Mouse (Mus musculus): ENCODE measurements around the gene Pak7.
"Not testable (repeated sequence)": the region's sequence is repeated elsewhere in the genome, so short reads cannot be mapped to it uniquely, and the experiment has no call there.

Gene Pak7

DNA sequence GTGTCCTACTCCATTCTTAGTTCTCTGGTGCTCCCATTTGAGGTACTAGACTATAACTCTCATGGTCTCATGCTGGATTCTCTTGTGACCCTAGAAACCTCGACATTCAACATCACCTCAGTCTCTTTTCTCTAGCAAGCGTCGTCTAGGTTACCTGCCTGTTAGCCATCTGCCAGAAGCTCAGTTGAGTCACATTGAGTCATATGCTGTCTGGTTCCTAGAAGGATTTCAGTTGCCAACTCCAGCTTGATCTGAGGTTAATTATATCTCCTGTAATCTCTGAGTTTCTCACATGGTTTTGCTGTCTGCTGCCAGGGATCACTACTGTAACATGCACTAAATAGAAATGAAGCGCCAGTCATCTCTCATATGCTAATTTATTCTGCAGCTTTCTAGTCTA lies 145.8 kb downstream of the Pak7 start:
- in situ Hi-C loops (cut with MboI; ENCODE audit: low pct_unique_long_range_greater_than_20kb in 1 of 2, low sequenced_read_pairs in 2 of 2, unreplicated experiment in 1 of 2), result not testable (repeated sequence)

GRCm38 (mm10) chr2:136231228-136231627 lies 156.5 kb downstream of the Pak7 start:
- in situ Hi-C loops (cut with MboI; ENCODE audit: low pct_unique_long_range_greater_than_20kb in 1 of 2, low sequenced_read_pairs in 2 of 2, unreplicated experiment in 1 of 2), result no loop called here

- in situ Hi-C loops (cut with MboI; ENCODE audit: low pct_unique_long_range_greater_than_20kb in 1 of 2, low sequenced_read_pairs in 2 of 2, unreplicated experiment in 1 of 2), result no loop called here
Measured at GRCm38 (mm10) chr2:136204034-136204433, 183.7 kb downstream of the Pak7 start.

- in situ Hi-C loops (cut with MboI; ENCODE audit: low pct_unique_long_range_greater_than_20kb in 1 of 2, low sequenced_read_pairs in 2 of 2, unreplicated experiment in 1 of 2), result no loop called here
Measured at GRCm38 (mm10) chr2:136175030-136175429, 212.7 kb downstream of the Pak7 start.

DNA sequence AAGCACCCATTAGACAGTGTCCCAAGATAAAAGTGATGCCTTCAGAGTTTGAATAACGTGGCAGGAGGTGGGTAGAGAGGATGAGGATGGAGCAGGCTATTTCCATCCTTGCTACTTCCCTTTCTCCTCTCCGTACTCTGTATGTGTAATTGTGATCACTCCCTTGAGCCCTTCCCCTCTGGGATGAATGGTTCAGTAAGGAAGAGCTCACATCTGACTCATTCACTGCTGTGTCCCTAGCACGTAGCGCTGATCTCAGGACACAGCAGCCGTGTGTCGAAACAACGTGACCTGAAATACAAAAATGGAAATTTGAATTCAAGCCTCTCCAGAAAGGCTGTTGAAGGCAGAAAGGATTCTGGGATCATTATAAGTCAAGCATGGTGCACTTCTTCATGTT lies 237.0 kb downstream of the Pak7 start:
- in situ Hi-C loops (cut with MboI; ENCODE audit: low pct_unique_long_range_greater_than_20kb in 1 of 2, low sequenced_read_pairs in 2 of 2, unreplicated experiment in 1 of 2), result loop anchor here (25.0 kb wide), 2 partner anchors 287 to 312 kb away; no protein-coding TSS in a partner anchor

DNA sequence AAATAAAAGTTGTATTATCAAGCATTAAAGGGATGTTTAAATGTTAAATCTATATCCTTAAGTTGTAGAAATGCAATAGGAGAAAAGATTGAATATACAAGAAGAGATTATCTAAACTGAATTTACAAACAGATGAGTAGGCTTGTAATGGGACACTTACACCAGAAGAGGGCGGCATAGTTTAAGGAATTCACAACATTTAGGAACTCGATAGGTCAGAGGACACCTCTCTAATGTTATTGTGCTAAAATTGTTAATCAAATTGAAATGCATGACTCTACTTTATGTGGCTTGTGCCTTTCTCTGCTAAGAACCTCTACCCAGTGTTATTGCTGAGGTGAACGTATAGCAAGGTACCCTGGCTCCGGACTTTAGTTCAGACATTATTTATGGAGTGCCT lies 238.2 kb downstream of the Pak7 start:
- in situ Hi-C loops (cut with MboI; ENCODE audit: low pct_unique_long_range_greater_than_20kb in 1 of 2, low sequenced_read_pairs in 2 of 2, unreplicated experiment in 1 of 2), result loop anchor here (25.0 kb wide), 2 partner anchors 413 to 762 kb away; no protein-coding TSS in a partner anchor

GRCm38 (mm10) chr2:136148999-136149398 lies 238.8 kb downstream of the Pak7 start:
- in situ Hi-C loops (cut with MboI; ENCODE audit: low pct_unique_long_range_greater_than_20kb in 1 of 2, low sequenced_read_pairs in 2 of 2, unreplicated experiment in 1 of 2), result loop anchor here (25.0 kb wide), 2 partner anchors 413 to 762 kb away; no protein-coding TSS in a partner anchor

DNA sequence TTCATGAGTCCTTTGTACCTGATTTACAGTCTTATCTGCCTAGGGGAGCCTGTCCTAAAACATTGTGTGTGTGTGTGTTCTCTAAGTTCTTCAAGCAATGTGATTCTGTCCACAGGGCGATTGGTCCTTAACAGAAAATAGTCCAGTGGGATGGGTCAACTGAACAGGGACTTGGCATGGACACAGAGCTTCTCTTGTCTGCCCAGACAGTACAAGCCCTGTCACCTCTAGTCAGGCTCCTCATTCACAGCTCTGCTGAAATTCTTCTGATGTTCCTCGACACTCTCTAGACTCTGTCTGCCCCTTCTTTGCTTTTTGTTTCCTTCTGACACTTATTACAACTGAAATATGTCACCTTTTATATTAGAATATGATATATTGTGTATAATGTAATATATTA lies 247.0 kb downstream of the Pak7 start:
- in situ Hi-C loops (cut with MboI; ENCODE audit: low pct_unique_long_range_greater_than_20kb in 1 of 2, low sequenced_read_pairs in 2 of 2, unreplicated experiment in 1 of 2), result loop anchor here (25.0 kb wide), 2 partner anchors 421 to 754 kb away; no protein-coding TSS in a partner anchor

DNA sequence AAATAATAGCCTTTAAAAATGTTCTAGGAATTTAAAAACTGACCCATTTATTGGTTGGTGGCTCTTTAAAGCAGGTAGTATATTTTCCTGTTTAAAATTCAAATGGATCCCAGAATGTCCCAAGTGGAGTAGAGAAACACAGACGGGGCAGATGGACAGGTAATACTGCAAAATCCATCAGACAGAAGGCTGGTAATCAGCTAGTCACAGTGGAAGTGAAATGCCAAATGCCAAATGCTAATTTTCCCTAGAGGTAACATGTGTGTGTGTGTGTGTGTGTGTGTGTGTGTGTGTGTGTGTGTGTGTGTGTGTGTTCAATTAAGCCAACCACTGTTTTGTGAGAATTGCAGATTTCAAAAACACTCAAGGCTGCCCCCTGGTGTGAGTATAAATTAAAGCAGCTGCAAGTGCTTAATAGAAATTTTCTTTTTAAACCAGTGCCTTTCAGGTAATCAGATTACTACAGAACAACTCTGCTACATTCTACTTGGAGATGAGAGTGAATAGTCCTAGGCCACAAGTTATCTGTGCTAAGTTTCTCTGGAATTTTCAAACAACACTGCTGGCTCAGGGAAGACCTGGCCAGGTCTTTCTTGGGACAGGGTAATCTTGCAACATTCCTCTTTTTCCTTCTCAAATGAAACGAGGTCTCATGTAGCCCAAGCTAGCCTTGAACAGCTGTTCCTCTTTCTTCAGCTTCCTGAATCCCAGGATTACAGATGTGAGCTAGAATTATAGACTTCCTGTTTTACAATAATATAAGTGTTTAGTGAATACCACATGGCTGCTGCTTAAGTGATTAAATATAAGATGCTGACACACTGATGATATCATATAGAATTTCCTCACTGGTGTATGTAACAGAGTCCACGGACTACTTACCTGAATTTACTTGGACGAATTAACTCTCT lies 248.4 kb downstream of the Pak7 start:
- in situ Hi-C loops (cut with MboI; ENCODE audit: low pct_unique_long_range_greater_than_20kb in 1 of 2, low sequenced_read_pairs in 2 of 2, unreplicated experiment in 1 of 2), result loop anchor here (25.0 kb wide), 2 partner anchors 423 to 752 kb away; no protein-coding TSS in a partner anchor

GRCm38 (mm10) chr2:136138451-136138850 lies 249.3 kb downstream of the Pak7 start:
- in situ Hi-C loops (cut with MboI; ENCODE audit: low pct_unique_long_range_greater_than_20kb in 1 of 2, low sequenced_read_pairs in 2 of 2, unreplicated experiment in 1 of 2), result loop anchor here (25.0 kb wide), 2 partner anchors 424 to 751 kb away; no protein-coding TSS in a partner anchor

- in situ Hi-C loops (cut with MboI; ENCODE audit: low pct_unique_long_range_greater_than_20kb in 1 of 2, low sequenced_read_pairs in 2 of 2, unreplicated experiment in 1 of 2), result no loop called here
Measured at GRCm38 (mm10) chr2:136121867-136122266, 265.9 kb downstream of the Pak7 start.

GRCm38 (mm10) chr2:136118006-136118405 lies 269.8 kb downstream of the Pak7 start:
- in situ Hi-C loops (cut with MboI; ENCODE audit: low pct_unique_long_range_greater_than_20kb in 1 of 2, low sequenced_read_pairs in 2 of 2, unreplicated experiment in 1 of 2), result no loop called here

- in situ Hi-C loops (cut with MboI; ENCODE audit: low pct_unique_long_range_greater_than_20kb in 1 of 2, low sequenced_read_pairs in 2 of 2, unreplicated experiment in 1 of 2), result no loop called here
Measured at GRCm38 (mm10) chr2:136113374-136113773, 274.4 kb downstream of the Pak7 start.

DNA sequence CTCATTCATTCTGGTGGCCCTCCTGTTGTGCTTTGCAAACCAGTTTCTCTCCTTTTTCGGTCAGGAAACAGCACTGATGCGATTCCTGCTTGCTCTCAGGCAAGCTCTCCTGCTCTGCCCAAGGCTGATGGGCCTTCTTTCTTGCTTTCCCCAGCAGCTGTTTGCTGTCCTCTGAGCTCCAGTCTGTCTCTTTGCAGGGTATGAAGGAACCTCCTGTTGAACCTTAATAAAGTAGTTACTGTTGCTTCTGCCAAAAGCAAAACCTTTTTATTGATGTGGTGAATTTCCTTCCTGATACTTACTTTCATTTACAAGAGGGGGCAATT lies 278.8 kb downstream of the Pak7 start:
- in situ Hi-C loops (cut with MboI; ENCODE audit: low pct_unique_long_range_greater_than_20kb in 1 of 2, low sequenced_read_pairs in 2 of 2, unreplicated experiment in 1 of 2), result no loop called here

- in situ Hi-C loops (cut with MboI; ENCODE audit: low pct_unique_long_range_greater_than_20kb in 1 of 2, low sequenced_read_pairs in 2 of 2, unreplicated experiment in 1 of 2), result no loop called here
Measured at GRCm38 (mm10) chr2:136108124-136109037, 279.4 kb downstream of the Pak7 start.

DNA sequence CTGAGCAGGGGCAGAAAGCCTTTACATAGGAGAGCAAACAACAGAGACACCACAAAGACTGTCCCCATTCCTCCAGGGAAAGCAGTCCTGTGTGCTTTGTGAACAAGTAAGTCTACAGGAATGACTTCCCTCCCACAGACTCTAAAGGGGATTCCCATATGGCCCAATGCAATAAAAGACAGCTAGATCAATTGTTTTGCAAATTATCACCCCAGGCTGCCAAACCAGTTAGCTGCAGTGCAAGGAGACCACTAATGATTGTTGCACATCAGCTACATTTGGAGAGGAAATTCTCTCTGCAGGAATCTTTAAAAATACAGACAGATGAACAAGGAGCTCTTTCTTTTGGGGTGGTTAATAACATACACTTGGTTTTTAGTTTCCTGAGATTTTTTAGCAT lies 280.2 kb downstream of the Pak7 start:
- in situ Hi-C loops (cut with MboI; ENCODE audit: low pct_unique_long_range_greater_than_20kb in 1 of 2, low sequenced_read_pairs in 2 of 2, unreplicated experiment in 1 of 2), result no loop called here

DNA sequence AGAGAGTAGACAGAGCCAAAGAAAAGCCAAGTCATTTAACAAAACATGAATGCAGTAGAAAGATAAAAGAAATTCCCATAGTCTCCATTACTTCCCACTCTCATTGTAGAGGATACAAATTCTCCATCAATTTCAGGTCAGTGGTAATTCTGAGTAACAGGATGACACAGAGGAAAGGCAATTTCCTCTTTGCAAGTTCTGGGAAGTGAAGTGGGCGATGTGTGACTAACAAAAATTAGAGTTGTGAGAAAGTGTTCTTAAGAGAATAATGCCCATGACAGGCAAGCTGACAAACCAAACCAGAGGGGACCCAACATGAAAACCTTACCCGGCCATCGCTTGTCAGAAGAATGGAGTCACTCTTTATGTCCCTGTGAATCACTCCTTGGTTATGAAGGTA lies 290.6 kb downstream of the Pak7 start:
- in situ Hi-C loops (cut with MboI; ENCODE audit: low pct_unique_long_range_greater_than_20kb in 1 of 2, low sequenced_read_pairs in 2 of 2, unreplicated experiment in 1 of 2), result no loop called here

DNA sequence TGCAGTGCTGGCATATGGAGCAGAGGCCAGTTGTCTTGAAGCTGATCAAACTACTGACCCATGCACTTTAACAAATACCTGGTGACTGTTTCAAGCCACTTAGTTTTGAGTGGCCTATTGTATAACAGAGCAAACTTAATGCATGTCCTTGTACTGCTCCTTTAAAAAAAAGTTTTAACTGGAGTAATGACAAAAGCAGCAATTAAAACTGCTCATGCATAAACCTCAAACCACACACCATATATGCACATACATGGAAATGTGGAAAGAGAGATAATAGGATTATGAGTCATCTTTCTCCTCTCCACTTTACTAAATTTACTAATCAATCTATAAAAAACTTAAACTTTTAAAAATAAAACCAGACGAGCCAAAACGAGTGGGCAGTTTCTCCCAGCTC lies 291.8 kb downstream of the Pak7 start:
- in situ Hi-C loops (cut with MboI; ENCODE audit: low pct_unique_long_range_greater_than_20kb in 1 of 2, low sequenced_read_pairs in 2 of 2, unreplicated experiment in 1 of 2), result no loop called here

DNA sequence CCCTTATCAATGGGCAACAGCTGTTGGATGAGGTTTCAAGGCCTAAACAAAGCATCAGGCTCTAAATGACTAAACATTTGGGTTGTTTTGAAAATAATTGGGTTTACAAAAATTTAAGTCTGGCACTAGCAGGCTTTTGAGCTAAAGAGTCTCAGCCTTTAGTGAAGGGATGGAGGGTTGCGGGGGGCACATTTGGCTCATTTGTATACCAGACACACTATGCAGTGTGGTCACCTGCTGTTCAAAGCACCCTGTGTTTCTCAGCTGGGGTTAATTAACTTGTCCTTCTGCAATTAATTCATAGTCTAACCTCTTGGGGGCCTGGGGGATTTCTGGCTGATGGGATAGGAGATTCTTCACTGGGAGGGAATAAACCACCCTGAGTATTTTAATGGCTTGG lies 323.4 kb downstream of the Pak7 start:
- in situ Hi-C loops (cut with MboI; ENCODE audit: low pct_unique_long_range_greater_than_20kb in 1 of 2, low sequenced_read_pairs in 2 of 2, unreplicated experiment in 1 of 2), result no loop called here
